Mouse (Mus musculus) liver, adult 2 months (tissue): ENCODE data around the gene Dclk1. TPM values are rescaled to one million over a fixed set of nuclear protein-coding genes. Genes with fewer than 3 reads are reported as not detected.

Experiments
- DNase-seq: peaks from one replicate; pipeline ENCODE4 v3.0.0-alpha.2; 2011; ENCODE audit warnings: low read depth, low spot score; ENCODE audit errors: extremely low read depth
- H3K27ac ChIP-seq: fragments of 200-500 bp; replicated peaks from 2 replicates; pipeline ENCODE4 v1.5.1; 2012; ENCODE audit warnings: low read depth, mild to moderate bottlenecking, control low read depth, inconsistent platforms, low read length; ENCODE audit not compliant: insufficient read depth
- H3K27me3 ChIP-seq: fragments of 200-500 bp; 2 replicates; pipeline ENCODE4 v1.6.1; 2012; ENCODE audit warnings: mild to moderate bottlenecking, moderate library complexity, low read length, inconsistent platforms; ENCODE audit not compliant: control insufficient read depth, insufficient read depth
- H3K36me3 ChIP-seq: fragments of 200-500 bp; 2 replicates; pipeline ENCODE4 v1.6.1; 2012; ENCODE audit warnings: low read length, inconsistent platforms; ENCODE audit not compliant: control insufficient read depth, insufficient read depth
- H3K4me1 ChIP-seq: fragments of 200-500 bp; 2 replicates; pipeline ENCODE4 v1.6.1; 2011; ENCODE audit warnings: low read length; ENCODE audit not compliant: control insufficient read depth, insufficient read depth
- H3K4me3 ChIP-seq: fragments of 200-500 bp; 2 replicates; pipeline ENCODE4 v1.5.1; 2011; ENCODE audit warnings: low read depth, mild to moderate bottlenecking, control low read depth, low read length, moderate library complexity; ENCODE audit not compliant: insufficient read depth
- H3K79me2 ChIP-seq: fragments of 200-500 bp; 2 replicates; pipeline ENCODE4 v1.6.1; 2012; ENCODE audit warnings: inconsistent platforms, mild to moderate bottlenecking, low read length, moderate library complexity; ENCODE audit not compliant: control insufficient read depth, insufficient read depth
- H3K9ac ChIP-seq: fragments of 200-500 bp; 2 replicates; pipeline ENCODE4 v1.6.1; 2012; ENCODE audit warnings: low read depth, mild to moderate bottlenecking, control low read depth, inconsistent platforms, low read length
- CTCF ChIP-seq: fragments of 200-500 bp; IDR thresholded peaks from 2 replicates; pipeline ENCODE4 v1.5.1; 2011; ENCODE audit warnings: low read depth, low read length, control low read depth
- POLR2A ChIP-seq: fragments of 200-500 bp; IDR thresholded peaks from 2 replicates; pipeline ENCODE4 v1.6.1; 2011; ENCODE audit warnings: low read length, control low read depth; ENCODE audit not compliant: insufficient read depth; ENCODE audit errors: extremely low read depth
- WGBS: fragments of 180-500 bp; shearing (Covaris S2); methylation state at CpG from one replicate; pipeline ENCODE4 v1.1.7; 2018; 5-methylcytosine and 5-hydroxymethylcytosine counted together
- polyA plus RNA-seq: library from polyadenylated mRNA; depleted of rRNA; stranded (reverse); fragments of >200 nt; gene quantifications from 2 replicates; pipeline ENCODE4 v1.2.3, GENCODE M21; 2012
- total RNA-seq: library from RNA; depleted of rRNA; stranded (reverse); fragments of >200 nt; gene quantifications from 2 replicates; pipeline ENCODE4 v1.2.3, GENCODE M21; 2014

Gene Dclk1
- total and polyA plus RNA-seq, 2 experiments = 0.46 TPM; not detected in 1

DNA sequence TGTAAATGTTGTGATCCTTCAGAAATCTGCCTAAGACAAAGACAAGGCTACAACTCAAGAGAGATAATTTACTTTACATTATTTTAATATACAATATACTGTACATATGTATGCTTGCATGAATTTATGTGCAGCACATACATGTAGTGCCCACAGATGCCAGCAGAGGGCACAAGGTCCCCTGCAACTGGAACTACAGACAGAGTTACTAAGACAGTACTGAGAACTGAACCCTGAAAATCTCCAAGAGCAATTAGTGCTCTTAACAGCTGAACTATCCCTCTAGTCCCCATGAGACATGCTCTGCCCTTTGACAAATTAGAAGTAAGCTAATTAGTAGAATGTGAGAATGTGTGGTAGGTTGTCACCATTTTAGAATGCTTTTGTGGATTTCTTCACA, 169.4 kb downstream of the Dclk1 start:
- no peak overlapping the region for H3K27ac ChIP-seq
- no peak overlapping the region for H3K4me3 ChIP-seq
- no peak for DNase-seq
- H3K4me1 ChIP-seq = no peaks in the 10 kb centered on the region
- H3K36me3 ChIP-seq = no peaks in the 10 kb centered on the region
- H3K79me2 ChIP-seq = no peaks in the 10 kb centered on the region
- H3K27me3 ChIP-seq = no peaks in the 10 kb centered on the region
- no peak for TF ChIP-seq POLR2A
- TF ChIP-seq CTCF = no peak
- no peak overlapping the region for H3K9ac ChIP-seq

DNA sequence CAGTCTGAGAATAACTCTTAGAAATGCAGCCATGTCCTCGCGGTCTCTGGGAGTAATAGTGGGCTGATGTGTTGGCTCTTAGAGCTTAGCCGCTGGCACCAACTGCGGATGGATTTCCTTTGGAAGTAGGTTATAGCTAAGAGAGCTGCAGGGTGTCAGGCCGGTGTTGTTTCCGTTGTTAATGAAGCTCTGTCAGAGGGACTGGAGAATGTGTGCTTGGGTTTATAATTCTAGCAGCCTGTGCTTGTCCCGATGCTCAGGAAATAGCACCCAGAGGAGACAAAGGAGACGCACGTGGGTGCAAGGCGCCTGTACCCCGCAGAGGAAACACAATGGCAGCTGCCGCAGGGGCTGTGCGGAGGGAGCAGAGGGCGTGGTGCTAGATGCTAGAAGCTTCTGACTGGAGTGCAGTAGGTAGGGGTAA, 173.4 kb downstream of the Dclk1 start:
- Histone ChIP-seq H3K4me3 (no peak overlapping the region), H3K36me3 (no peaks in the 10 kb centered on the region), H3K27ac (no peak overlapping the region), H3K79me2 (no peaks in the 10 kb centered on the region), H3K27me3 (no peaks in the 10 kb centered on the region), H3K9ac (no peak overlapping the region), H3K4me1 (no peaks in the 10 kb centered on the region)
- no peak for DNase-seq
- WGBS = 30% methylated on average over 14 of the region's 14 CpGs
- TF ChIP-seq CTCF (no peak), POLR2A (no peak)

DNA sequence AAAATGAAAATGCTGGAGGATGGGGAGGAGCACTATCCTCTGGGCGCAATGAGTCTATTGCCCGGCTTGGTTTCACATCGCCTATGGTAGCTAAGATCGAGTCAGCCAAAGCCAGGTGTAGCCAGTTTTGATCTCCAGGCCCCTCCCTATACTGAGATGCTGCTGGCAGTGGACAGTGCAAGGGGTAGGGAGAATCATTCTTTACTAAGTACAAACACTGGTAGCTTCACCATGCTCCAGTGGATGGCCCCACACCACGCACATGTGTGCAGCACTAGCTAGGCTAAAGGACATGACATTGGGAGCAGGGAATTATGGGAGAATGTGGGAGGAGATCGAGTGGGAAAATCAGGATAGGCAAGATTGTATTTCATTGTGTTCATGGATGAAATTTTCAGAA, 176.7 kb downstream of the Dclk1 start:
- H3K27me3 ChIP-seq = no peaks in the 10 kb centered on the region
- 76% methylated on average over 6 of the region's 6 CpGs for WGBS

DNA sequence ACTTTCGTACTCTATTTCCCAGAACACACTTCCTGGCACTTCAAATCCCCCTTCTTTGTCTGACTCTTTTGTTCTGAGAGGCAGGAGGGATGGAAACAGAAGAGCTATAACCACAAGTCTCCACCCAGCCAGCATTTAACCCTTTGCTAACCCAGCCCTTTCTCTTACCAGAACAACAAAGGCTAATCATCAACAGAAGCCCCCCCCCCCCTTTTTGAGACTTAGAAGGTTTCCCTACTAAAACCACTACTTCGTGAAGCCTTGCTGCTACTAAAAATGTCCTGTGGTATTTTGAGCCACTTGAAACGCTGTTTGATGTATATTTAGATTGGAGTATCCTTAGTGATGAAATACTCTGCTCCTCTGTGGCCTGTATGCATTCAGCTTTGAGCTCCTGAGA, 177.2 kb downstream of the Dclk1 start:
- no peaks in the 10 kb centered on the region for H3K27me3 ChIP-seq
- DNase-seq = no peak
- 57% methylated on average over 3 of the region's 3 CpGs for WGBS
- no peaks in the 10 kb centered on the region for H3K4me1 ChIP-seq
- H3K79me2 ChIP-seq = no peaks in the 10 kb centered on the region
- TF ChIP-seq CTCF (no peak), POLR2A (no peak)
- H3K9ac ChIP-seq = no peak overlapping the region
- no peak overlapping the region for H3K27ac ChIP-seq
- H3K4me3 ChIP-seq = no peak overlapping the region
- no peaks in the 10 kb centered on the region for H3K36me3 ChIP-seq

More for the DNA sequence above, 176.7 kb downstream of the Dclk1 start:
- Histone ChIP-seq H3K36me3 (no peaks in the 10 kb centered on the region), H3K27ac (no peak overlapping the region), H3K79me2 (no peaks in the 10 kb centered on the region), H3K4me1 (no peaks in the 10 kb centered on the region), H3K9ac (no peak overlapping the region), H3K4me3 (no peak overlapping the region)
- TF ChIP-seq POLR2A = no peak
- TF ChIP-seq CTCF = no peak
- DNase-seq = no peak

DNA sequence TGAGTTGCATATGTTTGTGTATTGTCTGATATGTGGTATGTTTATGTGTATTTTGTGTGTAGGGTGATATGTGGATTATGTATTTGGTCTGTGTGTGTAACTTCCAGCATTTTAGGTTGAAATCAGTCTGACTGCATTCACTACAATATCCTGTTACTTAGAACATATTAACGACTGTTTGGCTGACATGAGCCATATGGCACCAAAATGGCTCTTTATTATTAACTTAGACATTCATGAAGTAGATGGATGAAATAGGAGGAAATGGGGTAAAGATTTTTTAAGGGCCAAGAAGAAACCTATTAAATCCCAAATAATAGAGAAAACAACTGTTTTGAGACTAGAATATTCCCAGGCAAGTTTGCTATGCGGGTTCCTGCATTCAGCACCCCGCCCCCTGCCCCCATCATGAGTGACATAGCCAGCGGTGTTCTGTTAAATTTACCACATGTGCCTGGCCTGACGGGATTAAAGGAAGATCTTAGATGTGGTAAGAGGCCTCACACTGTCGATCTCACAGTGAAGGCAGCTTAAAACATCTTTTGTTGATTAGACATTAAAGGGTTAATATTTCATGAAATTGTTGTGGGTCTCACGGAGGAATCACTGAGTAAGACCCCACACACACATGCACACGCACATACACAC, 178.4 kb downstream of the Dclk1 start:
- H3K27me3 ChIP-seq = no peaks in the 10 kb centered on the region
- H3K79me2 ChIP-seq = no peaks in the 10 kb centered on the region
- H3K27ac ChIP-seq = no peak overlapping the region
- H3K4me1 ChIP-seq = no peaks in the 10 kb centered on the region
- no peak overlapping the region for H3K4me3 ChIP-seq
- TF ChIP-seq CTCF (no peak), POLR2A (no peak)
- 69% methylated on average over 8 of the region's 8 CpGs for WGBS
- H3K9ac ChIP-seq = no peak overlapping the region
- no peak for DNase-seq
- H3K36me3 ChIP-seq = no peaks in the 10 kb centered on the region

DNA sequence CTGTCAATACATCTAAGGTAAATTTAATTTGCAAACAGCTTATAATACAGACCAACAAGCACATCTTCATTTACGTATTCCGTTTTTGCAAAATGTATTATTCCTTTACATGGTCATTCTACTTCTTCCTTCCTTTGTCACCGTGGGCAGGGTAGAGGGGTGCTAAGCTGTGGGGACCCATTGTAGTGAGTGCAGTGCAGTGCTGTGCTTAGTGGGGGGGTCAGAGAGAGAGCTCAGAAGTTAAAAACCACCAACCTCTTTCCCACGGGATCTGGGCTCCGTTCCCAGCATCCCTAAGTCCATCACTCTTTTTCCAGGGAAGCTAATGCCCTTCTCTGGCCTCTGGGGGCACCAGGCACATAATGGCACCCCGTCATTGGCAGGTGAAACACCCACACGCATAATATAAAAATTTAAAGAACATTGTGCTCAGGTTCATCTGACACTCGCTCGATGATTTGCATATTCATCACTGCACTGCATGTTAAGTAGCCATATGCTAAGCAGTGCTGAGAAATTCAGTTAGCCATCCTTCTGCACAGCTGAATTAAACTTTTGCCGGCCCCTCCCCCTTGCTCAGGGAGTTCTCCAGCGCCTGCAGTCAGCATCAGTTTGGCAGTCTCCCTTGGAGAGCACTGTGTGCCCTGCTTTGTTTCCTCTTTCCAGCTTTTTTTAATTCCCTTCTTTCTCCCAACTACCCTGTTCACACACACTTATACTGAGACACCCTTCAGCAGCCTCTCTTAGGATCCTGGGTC, 181.7 kb downstream of the Dclk1 start:
- TF ChIP-seq CTCF = no peak
- no peak for TF ChIP-seq POLR2A
- DNase-seq = no peak
- Histone ChIP-seq H3K27ac (no peak overlapping the region), H3K36me3 (no peaks in the 10 kb centered on the region), H3K4me1 (no peaks in the 10 kb centered on the region), H3K4me3 (no peak overlapping the region), H3K79me2 (no peaks in the 10 kb centered on the region), H3K27me3 (no peaks in the 10 kb centered on the region), H3K9ac (no peak overlapping the region)
- 37% methylated on average over 11 of the region's 11 CpGs for WGBS
